Mouse (Mus musculus): ENCODE measurements around the gene Nfu1. TPM values are rescaled to one million over a fixed set of nuclear protein-coding genes. Genes with fewer than 3 reads are reported as not detected.
A peak's percentile ranks its signal among the peaks of the same experiment; 100 is the strongest.
"Not testable (repeated sequence)": the region's sequence is repeated elsewhere in the genome, so short reads cannot be mapped to it uniquely, and the experiment has no call there.

The Nfu1 gene
- polyA plus RNA-seq, 1 experiment from 2014 or later: 105 TPM

GRCm38 (mm10) chr6:87018874-87019273 is 9.8 kb downstream of the Nfu1 start:
- CTCF ChIA-PET: no interaction called here
- ATAC-seq: no peak
- no peak for TF ChIP-seq CTCF (IDR thresholded peaks at IDR 0.05)
- H3K27me3 ChIP-seq: no peaks in the 10 kb centered on the region
- POLR2A ChIA-PET: no interaction called here
- no peak for DNase-seq (ENCODE audit: low read depth, low spot score)
- in situ Hi-C loops (cut with MboI; ENCODE audit: low pct_unique_long_range_greater_than_20kb): no loop called here

DNA sequence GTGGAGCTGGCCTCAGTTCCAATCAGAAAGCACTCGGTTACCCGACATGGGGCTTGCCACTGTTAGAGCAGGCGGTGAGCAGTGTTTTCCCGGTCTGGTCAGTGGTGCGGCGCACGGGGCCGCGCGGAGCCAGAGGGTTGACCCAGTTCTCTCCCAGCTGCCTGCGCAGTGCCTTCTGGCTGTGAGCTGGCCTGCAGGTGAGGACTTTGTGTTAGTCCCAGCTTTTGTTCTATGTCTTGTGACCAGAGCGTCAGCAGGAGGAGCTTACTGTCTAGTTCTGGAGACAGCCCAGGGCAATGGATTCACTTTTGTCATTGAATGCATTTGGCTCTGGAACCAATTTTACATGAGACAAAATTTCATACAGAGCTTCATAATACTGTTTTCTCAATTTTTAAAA is 12.8 kb downstream of the Nfu1 start:
- in situ Hi-C loops (cut with MboI; ENCODE audit: low pct_unique_long_range_greater_than_20kb): loop anchor here (5.0 to 10.0 kb wide), 2 partner anchors 209 to 277 kb away; no protein-coding TSS in a partner anchor
- ATAC-seq (no peak), DNase-seq (ENCODE audit: low read depth, low spot score) (no peak)
- ChIA-PET CTCF (interaction anchor here (1.0 to 1.4 kb wide), 2 partner anchors 10 to 49 kb away, joined by 3 read pairs; no protein-coding TSS in a partner anchor), POLR2A (no interaction called here)
- TF ChIP-seq CTCF (IDR thresholded peaks at IDR 0.05): no peak
- H3K27me3 ChIP-seq: no peaks in the 10 kb centered on the region

DNA sequence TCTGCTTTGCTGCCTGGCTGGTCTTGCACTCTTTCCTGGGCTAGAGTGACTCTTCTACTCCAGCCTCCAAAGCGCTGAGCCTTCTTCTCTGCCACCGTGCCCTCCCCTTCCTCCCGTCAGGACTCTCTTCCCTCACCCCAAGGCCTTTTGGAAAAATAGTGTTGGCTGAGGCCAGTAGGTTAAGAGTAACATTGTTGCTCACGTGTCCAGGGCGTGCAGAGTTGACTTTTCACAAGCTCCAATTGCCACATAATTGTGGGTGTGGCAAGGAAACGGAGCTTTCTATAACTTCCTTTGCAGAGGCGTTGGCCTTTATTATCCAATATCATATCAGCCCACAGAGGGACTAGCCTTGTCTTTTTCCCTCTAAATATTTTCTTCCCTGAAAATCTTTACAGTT is 17.9 kb downstream of the Nfu1 start:
- CTCF ChIA-PET: interaction anchor here (1.7 kb wide), 1 partner anchor 10 kb away, joined by 6 read pairs; no protein-coding TSS in a partner anchor
- in situ Hi-C loops (cut with MboI; ENCODE audit: low pct_unique_long_range_greater_than_20kb): loop anchor here (10.0 kb wide), 1 partner anchor 282 kb away; no protein-coding TSS in a partner anchor

GRCm38 (mm10) chr6:87028881-87029280 is 19.8 kb downstream of the Nfu1 start:
- ChIA-PET POLR2A (interaction anchor here (0.6 to 1.7 kb wide), 2 partner anchors 13 to 176 kb away, joined by 3 to 4 read pairs; partner anchors contain the start of gene Gfpt1), CTCF (interaction anchor here (1.2 kb wide), 2 partner anchors 12 to 23 kb away, joined by 4 read pairs; no protein-coding TSS in a partner anchor)
- in situ Hi-C loops (cut with MboI; ENCODE audit: low pct_unique_long_range_greater_than_20kb): loop anchor here (10.0 kb wide), 1 partner anchor 284 kb away; no protein-coding TSS in a partner anchor
- no peak for TF ChIP-seq CTCF (IDR thresholded peaks at IDR 0.05)
- DNase-seq (ENCODE audit: low read depth, low spot score) (no peak), ATAC-seq (peak; percentile 21)
- no peaks in the 10 kb centered on the region for H3K27me3 ChIP-seq

More for the DNA sequence above, 17.9 kb downstream of the Nfu1 start:
- H3K27me3 ChIP-seq: no peaks in the 10 kb centered on the region
- DNase-seq (ENCODE audit: low read depth, low spot score): no peak
- POLR2A ChIA-PET: no interaction called here
- TF ChIP-seq CTCF (IDR thresholded peaks at IDR 0.05): no peak
- no peak for ATAC-seq

- H3K27me3 ChIP-seq; ATAC-seq; CTCF ChIA-PET; POLR2A ChIA-PET; DNase-seq (ENCODE audit: low read depth, low spot score); in situ Hi-C loops (cut with MboI; ENCODE audit: low pct_unique_long_range_greater_than_20kb): not testable (repeated sequence)
- peak; percentile 6 for TF ChIP-seq CTCF (IDR thresholded peaks at IDR 0.05)
Observed at GRCm38 (mm10) chr6:87031310-87031709, 22.3 kb downstream of the Nfu1 start.

- in situ Hi-C loops (cut with MboI; ENCODE audit: low pct_unique_long_range_greater_than_20kb): no loop called here
- POLR2A ChIA-PET: interaction anchor here (1.1 kb wide), 1 partner anchor 10 kb away, joined by 5 read pairs; the partner anchor contains the start of gene Gfpt1
- DNase-seq (ENCODE audit: low read depth, low spot score): no peak
- TF ChIP-seq CTCF (IDR thresholded peaks at IDR 0.05): no peak
- no peaks in the 10 kb centered on the region for H3K27me3 ChIP-seq
- CTCF ChIA-PET: no interaction called here
- no peak for ATAC-seq
Observed at GRCm38 (mm10) chr6:87032401-87032800, 23.4 kb downstream of the Nfu1 start.

DNA sequence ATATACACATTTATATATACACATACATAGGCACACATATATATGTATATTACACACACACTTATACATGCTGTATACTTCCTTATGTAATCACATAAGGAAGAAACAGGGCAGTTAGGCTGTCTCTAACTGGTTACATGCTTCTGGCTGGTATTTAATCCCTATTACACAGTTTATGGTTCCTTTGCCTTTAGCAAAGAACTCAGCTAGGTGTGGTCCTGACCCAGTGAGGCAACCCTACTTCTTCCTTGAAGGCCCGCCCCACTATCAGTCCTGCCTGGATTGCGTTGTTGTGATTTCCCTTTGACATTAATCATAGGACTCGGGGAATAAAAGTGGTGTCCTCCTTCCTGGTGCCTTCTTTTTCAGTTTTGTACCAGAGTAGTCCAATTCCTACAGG is 25.4 kb downstream of the Nfu1 start:
- DNase-seq (ENCODE audit: low read depth, low spot score) (no peak), ATAC-seq (no peak)
- CTCF ChIA-PET: no interaction called here
- no peak for TF ChIP-seq CTCF (IDR thresholded peaks at IDR 0.05)
- POLR2A ChIA-PET: no interaction called here
- no peaks in the 10 kb centered on the region for H3K27me3 ChIP-seq
- in situ Hi-C loops (cut with MboI; ENCODE audit: low pct_unique_long_range_greater_than_20kb): no loop called here

DNA sequence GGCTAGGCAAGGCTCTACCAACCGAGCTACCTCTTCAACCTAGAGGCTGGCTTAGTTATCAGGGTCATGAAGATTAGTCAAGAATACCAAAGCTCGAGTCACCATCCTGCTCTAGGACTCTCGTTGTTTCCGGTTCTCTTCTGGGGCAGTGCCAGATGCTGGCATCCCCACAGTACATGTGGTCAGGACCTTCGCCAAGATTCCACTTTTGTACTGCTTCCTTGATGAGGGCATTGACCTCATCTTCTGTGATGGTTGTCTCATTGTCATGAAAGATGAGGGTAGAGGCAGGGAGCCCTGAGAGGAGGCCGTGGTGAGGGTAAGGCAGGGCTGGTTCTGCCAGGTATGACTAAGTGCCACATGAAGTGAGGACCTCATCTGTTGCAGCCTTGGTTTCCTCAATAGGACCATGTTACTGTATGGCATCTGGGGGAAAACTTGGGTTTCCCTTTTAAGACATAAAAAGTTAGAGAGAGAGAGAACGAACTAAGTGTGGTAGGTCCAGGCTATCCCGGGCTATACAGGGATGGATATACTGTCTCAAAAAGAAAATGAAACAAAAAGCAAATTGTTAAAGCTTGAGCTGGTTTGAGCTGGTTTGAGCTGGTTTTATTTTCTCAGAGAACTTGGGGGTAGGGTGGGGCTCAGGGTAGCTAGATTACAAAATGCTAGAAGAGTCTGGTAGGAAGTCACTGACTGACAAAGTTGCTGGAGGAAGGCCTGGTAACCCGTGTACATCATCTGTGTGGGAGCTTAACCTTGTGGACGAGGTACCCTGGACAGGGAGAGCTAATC is 29.0 kb downstream of the Nfu1 start:
- CTCF ChIA-PET: no interaction called here

GRCm38 (mm10) chr6:87039161-87039560 is 30.1 kb downstream of the Nfu1 start:
- in situ Hi-C loops (cut with MboI; ENCODE audit: low pct_unique_long_range_greater_than_20kb): no loop called here
- CTCF ChIA-PET: no interaction called here
- DNase-seq (ENCODE audit: low read depth, low spot score) (no peak), ATAC-seq (no peak)
- H3K27me3 ChIP-seq: no peaks in the 10 kb centered on the region
- TF ChIP-seq CTCF (IDR thresholded peaks at IDR 0.05): no peak
- POLR2A ChIA-PET: no interaction called here

More for the DNA sequence above, 29.0 kb downstream of the Nfu1 start:
- POLR2A ChIA-PET: no interaction called here
- in situ Hi-C loops (cut with MboI; ENCODE audit: low pct_unique_long_range_greater_than_20kb): no loop called here
- no peak for DNase-seq (ENCODE audit: low read depth, low spot score)
- ATAC-seq: peak; percentile 5
- TF ChIP-seq CTCF (IDR thresholded peaks at IDR 0.05): no peak
- no peaks in the 10 kb centered on the region for H3K27me3 ChIP-seq

GRCm38 (mm10) chr6:87040971-87041370 is 31.9 kb downstream of the Nfu1 start:
- no peak for TF ChIP-seq CTCF (IDR thresholded peaks at IDR 0.05)
- in situ Hi-C loops (cut with MboI; ENCODE audit: low pct_unique_long_range_greater_than_20kb): no loop called here
- no peaks in the 10 kb centered on the region for H3K27me3 ChIP-seq
- ChIA-PET CTCF (interaction anchor here (1.3 kb wide), 1 partner anchor 13 kb away, joined by 4 read pairs; no protein-coding TSS in a partner anchor), POLR2A (no interaction called here)
- ATAC-seq (no peak), DNase-seq (ENCODE audit: low read depth, low spot score) (no peak)

DNA sequence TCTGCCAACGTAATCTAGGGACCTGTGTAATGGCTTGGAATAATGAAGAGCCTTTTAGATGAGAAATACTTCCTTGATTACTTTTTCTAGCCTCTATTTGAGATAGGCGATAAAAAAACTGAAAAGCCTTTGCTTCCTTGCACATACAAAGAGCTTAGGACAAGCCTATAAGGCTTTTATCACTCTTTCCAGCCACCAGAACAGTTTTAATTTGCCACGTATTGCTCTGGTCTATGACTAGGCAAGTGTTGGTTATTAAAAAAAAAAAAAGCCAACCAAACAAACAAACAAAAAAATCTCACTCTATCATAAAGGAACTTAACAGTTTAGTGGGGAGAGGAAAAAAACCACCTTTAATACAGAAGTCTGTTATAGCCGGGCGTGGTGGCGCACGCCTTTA is 32.4 kb downstream of the Nfu1 start:
- in situ Hi-C loops (cut with MboI; ENCODE audit: low pct_unique_long_range_greater_than_20kb): no loop called here
- DNase-seq (ENCODE audit: low read depth, low spot score): no peak
- ChIA-PET CTCF (interaction anchor here (1.3 kb wide), 1 partner anchor 13 kb away, joined by 4 read pairs; no protein-coding TSS in a partner anchor), POLR2A (interaction anchor here (1.0 to 1.9 kb wide), 4 partner anchors 9 to 17 kb away, joined by 3 to 7 read pairs (median 4); no protein-coding TSS in a partner anchor)
- ATAC-seq: no peak
- H3K27me3 ChIP-seq: no peaks in the 10 kb centered on the region
- no peak for TF ChIP-seq CTCF (IDR thresholded peaks at IDR 0.05)

All from Patski (cell line).